Mouse (Mus musculus): ENCODE measurements around the gene Pfdn5.
A peak's percentile ranks its signal among the peaks of the same experiment; 100 is the strongest.

Pfdn5 gene

DNA sequence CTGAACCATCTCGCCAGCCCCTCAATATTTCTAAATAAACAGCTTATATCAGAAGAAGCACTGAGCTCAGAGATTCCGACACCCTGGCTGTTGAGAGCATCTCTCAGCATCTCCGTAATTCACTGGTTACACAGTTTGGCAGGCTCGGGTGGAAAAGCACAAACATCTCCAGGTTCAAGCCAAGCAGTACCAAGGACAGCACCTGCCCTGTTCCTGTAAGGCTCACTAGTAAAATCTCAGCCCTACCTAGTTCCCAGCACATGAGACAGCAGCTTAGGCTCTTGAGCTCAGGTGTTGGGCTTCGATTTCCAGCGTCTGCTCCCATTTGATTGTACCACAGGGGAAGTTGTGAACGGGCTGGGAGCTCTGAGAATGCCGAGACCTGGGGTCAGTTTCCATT is 9.3 kb downstream of the Pfdn5 start:
- no peak for DNase-seq (ENCODE audit: low read depth)

DNA sequence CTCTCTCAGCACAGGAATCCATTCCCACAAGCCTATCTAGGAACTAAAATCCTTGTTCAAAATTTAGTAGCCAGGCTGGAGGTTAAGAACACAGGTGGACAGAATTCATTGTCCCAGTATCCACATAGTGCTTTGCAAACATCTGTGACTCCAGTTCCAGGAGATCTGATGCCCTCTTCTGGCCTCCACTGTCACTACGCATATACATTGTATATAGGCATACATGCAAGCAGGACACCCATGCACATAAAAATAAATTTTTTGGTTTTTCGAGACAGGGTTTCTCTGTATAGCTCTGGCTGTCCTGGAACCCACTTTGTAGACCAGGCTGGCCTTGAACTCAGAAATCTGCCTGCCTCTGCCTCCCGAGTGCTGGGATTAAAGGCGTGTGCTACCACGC is 10.0 kb downstream of the Pfdn5 start:
- DNase-seq (ENCODE audit: low read depth) = peak; percentile 55

DNA sequence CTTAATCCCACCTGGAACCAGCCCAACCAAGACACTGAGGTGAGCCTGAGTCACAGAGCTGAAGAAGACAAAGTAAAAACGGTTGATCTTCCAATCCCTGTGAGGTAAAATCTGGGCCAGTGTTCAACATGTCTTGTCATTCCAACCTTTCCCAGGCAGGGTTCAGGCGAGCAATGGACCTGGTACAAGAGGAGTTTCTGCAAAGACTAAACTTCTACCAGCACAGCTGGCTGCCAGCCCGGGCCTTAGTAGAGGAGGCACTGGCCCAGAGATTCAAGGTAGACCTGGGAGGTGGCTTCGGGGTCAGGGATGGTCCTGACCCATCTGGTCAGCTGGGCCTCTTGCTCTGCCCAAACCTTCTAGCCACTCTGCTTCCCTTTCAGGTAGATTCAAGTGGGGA is 11.0 kb downstream of the Pfdn5 start:
- no peak for DNase-seq (ENCODE audit: low read depth)

DNA sequence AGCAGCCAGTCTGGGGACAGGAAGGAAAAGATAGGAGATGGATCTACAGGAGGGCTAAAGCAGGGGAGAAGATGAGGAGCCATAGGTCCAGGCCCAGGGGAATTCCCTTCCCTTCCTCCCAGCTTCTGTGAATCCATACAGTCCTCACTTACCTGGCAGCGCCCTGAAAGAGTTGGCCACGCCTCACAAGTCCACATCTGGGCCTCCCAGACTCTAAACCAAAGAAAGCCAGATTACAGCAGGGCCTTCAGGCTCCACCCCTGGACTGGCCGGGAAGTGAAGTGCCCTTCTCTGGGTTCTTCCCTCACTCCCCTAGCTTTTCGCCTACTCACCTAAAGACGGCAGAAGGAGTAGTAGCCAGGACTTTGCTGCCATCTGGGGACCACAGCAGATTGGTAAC is 13.7 kb downstream of the Pfdn5 start:
- no peak for DNase-seq (ENCODE audit: low read depth)

DNA sequence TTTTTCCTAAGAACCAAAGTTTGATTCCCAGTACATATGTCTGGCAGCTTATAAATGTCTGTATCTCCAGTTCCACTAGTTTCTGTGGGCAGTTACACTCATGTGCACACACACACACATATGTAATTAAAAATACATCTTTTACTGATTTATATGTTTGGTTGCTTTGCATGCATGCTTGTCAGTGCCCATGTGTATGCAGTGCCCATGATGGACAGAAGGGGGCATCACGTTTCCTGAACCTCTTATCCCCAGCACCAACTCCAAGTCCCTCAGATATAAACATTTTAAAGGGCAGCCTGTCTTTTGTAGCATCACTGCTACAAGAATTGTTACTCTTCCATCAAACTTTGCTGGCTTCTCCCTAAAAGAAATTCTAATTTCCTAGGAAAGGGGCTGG is 15.7 kb downstream of the Pfdn5 start:
- DNase-seq (ENCODE audit: low read depth) = peak; percentile 76

DNA sequence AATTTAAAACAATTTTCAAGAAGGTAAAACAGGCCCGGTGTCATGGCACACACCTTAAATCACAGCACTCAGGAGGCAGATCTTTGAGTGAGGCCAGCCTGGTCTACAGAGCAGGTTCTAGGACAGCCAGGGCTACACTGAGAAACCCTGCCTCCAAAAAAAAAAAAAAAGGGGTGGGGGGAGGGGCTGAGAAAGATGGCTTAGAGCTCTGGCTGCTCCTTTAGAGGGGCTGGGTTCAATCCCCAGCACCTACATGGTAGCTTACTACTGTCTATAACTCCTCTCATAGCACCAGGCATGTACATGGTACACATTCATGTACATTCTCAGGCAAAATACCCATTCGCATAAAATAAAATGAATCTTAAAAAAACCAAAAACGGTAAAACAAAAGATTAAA is 18.6 kb downstream of the Pfdn5 start:
- no peak for DNase-seq (ENCODE audit: low read depth)

DNA sequence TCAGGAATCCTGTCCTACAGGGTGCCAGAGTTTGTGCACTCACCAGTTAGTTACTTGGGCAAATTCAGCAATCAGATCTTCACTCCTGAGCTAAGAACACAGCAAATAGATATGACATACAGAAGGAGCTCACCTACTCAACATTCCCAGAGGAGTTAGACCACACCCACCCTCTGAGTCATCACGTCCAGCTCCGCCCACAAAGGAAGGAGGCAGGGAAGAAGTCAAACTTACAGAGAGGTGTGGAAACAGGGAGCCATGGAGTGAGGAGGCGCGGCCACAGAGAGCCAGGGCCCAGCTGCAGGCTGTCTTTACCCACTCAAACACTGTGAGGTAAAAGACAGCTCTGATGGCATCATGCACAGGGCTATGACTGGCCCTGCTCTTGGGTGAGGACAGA is 20.5 kb downstream of the Pfdn5 start:
- no peak for DNase-seq (ENCODE audit: low read depth)

DNA sequence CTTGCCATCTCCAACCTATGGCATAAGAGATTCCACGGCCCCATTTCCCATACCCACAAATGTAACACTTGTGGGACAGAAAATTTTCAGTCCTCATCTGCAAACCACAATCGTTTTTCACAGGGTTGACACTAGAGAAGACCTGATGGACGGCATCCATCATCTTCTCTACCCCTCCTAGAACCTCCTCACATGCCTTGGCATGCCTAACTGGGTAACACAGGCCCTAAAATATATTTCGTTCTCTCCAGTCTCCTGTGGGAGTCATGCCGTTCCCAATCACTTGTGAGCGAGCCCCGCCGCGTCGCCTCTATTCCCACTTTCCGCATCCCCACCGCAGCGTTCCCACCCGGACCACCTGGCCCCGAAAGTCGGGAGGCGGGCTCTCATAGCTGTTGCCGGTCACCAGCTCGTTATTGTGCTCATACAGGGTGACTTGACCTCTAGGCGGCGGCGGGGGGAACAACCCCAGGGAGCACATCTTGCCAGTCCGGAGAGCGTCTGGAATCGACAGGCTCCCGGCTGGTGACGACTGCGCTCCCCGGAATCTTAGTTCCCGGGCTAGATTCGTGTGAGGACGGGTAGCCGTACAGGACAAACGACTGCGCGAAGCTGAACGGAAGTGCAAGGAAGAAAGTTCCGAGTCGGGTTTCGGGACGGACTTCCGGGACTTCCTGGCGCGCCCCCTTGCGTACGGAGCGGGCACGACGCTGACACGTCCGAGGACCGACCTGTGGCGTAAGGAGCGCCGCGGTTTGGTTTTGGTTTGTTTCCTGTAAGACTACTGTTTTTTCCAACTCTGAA is 24.4 kb downstream of the Pfdn5 start, which contains the start of gene Aaas:
Gene Aaas (minus strand): TSS at position 634 of the 804 bp plus-strand sequence.
- DNase-seq (ENCODE audit: low read depth) = peak; percentile 97

DNA sequence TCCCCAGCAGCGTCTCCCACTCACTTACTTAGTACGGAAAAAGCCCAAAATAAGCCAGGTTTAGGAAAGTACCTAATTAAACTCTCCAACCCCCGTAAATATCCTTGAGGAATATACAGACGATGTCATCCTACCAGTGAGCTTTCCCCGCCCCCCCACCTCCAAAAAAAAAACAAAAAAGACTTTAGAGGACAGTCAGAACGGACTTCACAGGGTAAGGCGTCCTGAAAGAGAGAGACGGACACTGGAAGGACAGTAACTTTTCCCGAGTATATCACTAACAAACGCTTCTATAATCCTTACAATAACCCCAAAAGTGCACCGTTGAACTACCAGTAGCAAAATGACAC is 25.0 kb downstream of the Pfdn5 start:
- no peak for DNase-seq (ENCODE audit: low read depth)

DNA sequence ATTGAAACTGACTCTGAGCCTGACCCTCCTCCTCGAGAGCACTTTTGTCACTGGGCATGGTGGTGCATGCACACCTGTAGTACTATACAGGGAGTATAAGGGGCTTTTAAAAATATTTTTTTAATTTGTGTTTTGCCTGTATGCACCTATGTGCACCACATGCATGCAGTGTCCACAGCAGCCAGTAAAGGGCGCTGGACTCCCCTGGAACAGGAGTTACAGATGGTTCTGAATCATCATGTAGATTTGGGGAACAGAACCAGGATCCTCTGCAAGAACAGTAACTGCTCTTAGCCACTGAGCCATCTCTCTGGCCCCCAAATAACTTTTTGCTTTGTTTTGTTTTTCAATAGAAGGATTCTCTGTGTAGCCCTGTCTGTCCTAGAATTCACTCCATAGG is 26.3 kb downstream of the Pfdn5 start:
- DNase-seq (ENCODE audit: low read depth) = peak; percentile 43

DNA sequence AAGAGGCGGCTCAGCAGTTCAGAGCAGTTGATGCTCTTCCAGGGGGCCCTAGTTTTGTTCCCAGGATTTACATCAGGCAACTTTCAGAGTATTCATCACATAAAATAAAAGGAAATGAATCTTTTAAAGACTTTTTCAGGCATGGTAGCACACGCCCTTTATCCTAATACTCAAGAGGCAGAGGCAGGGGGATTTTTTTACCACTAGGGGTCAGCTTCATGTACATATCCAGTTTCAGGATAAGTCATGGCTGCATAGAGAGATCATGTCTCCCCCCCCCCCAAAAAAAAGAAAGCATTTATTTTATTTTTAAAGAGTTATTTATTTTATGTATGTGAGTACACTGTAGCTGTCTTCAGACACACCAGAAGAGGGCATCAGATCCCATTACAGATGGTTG is 28.1 kb downstream of the Pfdn5 start:
- peak; percentile 31 for DNase-seq (ENCODE audit: low read depth)

DNA sequence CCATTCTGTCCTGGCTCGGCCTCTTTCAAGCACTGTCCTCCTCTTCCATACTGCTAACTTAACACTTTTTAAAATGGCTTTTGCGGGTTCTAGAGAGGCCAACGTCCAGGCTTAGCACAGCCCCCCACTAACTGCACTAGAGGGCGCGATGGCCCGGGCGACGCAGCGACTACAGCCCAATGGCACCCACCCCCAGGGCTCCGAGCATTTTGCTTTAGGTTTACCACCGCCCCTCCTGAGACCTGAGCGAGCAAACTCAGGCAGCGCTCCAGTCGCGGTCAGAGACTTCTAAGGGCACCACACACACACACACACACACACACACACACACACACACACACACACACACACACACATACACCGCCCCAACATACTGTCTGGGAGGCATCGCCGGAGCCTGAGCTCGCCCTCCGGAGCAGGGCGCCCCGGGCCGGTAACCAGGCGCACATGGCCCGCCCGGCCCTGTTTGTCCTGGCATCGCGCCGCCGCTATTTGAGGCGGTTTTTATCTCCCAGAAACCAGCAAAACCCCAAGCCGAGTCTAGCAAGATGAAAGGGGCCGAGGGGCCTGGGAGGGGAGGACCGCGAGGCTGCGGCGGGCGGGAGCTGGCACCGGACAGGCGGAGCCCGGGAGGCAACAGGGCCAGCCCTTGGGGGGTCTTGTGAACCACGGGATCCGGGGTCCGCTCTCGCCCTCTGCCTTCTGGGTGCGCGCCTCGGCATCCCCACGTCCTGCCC is 29.4 kb downstream of the Pfdn5 start:
- peak; percentile 49 for DNase-seq (ENCODE audit: low read depth)

DNA sequence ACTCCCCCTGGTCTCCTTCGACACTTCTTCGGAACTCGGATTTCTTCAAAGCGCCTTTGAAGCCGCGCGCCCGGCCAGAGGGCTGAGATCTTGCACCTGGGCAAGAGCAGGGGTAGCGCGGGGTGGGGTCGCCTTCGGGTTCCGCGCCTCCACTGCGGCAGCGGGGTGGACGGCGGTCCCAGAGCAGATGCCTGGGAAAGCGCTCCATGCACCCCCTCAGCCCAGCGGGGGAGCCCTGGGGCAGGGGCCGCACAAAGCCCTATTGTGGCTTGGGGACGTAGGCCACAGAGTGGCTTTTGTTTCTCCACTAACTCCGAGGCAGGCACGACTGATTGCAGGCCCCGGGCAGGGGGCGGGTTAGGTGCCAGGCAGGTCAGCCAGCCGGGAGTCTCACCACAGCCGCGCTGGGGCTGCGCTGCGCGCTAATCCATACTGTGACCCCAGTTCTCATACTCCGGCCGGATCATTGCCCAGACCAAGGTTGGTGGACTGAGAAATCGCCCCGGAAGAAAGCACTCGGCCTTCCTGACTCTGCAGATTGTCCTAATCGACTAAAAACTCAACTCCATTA is 30.0 kb downstream of the Pfdn5 start:
- no peak for DNase-seq (ENCODE audit: low read depth)

DNA sequence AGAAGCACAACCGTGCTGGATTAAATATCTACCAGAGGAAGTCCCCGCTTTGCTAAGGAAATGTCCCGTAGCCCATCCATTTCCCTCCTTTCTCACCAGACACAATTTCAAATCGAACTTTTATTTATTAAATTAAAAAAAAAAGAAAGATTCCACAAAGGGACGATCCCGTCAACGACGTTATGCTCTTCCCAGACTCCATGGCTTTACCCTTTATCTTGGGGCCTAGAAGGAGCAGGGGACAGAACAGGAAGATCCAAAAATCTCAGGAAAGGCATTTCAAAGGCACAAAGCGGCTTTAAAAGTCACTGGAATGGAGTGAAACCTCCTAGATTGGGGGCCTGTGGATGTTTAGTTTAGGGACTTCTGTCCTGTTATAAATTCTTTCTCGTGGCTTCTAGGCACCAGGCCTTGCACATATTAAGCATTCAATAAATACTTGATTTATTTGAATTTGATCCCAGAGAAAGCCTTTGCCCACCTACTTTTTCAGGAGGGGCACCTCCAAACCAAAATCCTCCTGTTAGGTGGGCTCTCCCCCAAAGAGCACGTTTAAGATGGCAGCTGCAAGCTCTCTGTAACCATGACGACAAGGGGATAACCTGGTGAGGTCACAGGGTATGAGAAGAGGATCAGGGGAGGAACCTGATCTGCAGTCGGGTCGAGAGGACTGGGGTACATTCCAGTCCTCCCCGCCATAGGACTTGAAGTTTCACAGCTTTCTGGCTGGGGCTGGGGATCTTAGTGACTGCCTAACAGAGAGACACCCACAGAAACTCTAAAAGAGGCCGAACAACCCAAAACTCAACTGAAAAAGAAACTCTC is 30.8 kb downstream of the Pfdn5 start:
- no peak for DNase-seq (ENCODE audit: low read depth)

DNA sequence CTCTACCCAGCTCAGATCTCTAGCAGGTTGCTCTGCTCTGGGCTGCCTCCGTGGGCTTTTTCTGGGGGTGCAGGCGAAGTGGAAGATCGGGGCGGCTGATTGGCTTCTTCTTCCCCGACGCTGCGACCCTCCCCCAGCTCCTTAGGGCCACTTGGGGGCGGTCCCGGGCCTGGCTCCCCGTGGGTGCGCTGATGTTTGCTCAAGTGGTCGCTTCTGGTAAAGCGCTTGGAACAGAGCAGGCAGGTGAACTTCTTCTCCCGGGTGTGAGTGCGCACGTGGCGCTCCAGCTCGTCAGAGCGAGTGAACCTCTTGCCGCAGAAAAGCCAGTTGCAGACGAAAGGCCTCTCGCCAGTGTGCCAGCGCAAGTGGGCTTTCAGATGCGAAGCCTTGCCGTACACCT is 32.2 kb downstream of the Pfdn5 start:
- DNase-seq (ENCODE audit: low read depth) = peak; percentile 38

DNA sequence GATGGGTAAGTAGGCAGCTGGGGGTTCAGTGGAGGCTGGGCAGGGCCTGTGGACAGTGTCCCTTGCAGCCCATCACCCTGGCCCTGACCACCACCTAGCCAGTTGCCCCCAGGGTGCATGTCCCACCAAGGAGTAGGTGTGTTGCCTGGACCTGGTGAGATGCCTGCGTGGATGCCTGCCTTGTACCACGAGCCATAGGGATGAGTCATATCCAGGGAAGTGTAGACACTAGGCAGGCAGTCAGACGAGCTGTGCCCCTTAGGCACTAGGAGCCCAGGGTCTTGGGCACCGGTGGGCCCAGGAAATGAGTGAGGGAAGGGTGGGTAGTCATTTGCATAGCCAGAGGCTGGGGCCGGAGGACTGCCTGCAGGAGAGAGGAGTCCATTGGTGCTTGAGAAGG is 32.9 kb downstream of the Pfdn5 start:
- DNase-seq (ENCODE audit: low read depth) = no peak

DNA sequence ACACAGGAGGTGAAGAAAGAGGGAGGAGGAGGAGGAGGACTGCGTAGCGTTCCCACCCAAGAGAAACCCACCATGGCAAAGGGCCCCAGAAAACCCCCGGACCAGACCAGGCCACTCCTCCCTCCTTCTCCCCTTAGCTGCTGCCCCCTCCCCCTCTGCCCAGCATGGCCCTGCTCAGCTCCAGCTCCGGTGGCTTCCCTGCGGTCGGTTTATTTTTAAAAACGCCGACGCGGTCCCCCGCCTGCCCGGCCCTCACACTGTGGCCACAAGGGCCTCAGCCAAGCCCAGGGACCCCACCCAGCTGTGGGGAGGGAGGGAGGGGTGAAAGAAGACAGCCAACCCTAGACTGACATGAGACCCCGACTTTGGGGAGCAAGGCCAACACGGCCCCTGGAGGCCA is 36.7 kb downstream of the Pfdn5 start:
- DNase-seq (ENCODE audit: low read depth) = no peak

DNA sequence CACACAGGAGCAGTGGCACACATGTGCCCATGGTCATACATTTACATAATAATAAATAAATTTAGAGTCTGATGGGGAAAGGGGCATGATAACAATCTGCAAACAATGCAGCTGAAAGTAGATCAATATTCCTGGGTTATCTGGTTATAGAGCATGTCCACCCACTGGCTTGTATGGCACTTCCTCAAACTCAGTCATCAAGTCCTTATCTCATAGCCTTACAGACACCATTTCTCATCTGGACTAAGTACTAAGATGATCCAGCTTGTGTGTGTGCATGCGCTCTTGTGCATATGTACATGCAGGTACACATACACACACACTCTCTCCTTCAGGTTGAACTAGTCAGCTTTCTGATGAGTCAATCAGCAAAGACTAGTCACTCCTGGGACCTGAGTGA is 38.8 kb downstream of the Pfdn5 start:
- DNase-seq (ENCODE audit: low read depth) = no peak

DNA sequence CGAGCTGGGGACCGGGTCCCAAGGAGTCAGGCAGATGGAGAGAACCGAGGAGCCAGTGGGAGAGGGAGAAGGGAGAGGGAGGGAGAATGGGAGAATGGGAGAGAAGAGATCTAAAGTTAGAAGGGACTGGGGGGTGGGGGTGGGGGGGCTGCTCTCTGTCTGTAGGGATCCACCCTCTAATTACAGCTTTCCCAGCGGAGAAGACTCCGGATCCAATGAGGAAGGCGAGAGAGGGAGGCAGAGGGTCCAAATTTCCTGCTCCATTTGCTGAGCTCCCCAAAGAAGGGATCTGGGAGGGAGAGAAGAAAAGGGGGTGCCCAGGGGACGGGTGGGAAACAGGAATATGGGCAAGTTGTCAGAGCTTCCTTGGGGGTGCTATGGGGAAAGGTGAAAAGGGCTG is 40.3 kb downstream of the Pfdn5 start:
- no peak for DNase-seq (ENCODE audit: low read depth)

DNA sequence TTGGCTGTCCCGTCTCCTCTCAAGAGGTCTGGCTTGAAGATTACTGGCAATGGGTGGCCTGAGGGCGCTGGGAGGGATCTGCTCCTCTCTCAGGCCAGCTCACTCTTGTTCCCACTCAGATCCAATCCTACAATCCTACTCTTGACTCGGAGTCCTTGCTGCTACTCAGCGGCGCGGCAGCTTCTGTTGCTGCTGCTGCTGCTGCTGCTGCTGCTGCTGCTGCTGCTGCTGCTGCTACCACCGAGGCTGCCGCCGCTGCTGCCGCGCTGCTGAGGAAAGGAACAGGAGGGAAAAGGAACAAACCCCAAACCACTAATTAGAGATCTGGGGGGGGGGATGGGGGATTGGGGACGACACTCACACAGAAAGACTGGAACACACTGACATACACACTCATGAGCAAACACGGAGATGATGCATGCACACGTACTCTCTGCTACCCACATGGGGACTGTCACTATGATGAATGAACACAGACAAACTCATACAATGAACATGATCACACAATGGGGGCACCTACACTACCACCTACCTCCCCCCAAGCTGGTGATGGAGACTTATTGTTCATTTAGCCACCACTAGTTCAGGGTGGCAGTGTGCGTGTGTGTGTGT is 40.9 kb downstream of the Pfdn5 start, which contains the start of gene Sp7:
Gene Sp7 (minus strand): TSS at position 450 of the 612 bp plus-strand sequence.
- no peak for DNase-seq (ENCODE audit: low read depth)

DNA sequence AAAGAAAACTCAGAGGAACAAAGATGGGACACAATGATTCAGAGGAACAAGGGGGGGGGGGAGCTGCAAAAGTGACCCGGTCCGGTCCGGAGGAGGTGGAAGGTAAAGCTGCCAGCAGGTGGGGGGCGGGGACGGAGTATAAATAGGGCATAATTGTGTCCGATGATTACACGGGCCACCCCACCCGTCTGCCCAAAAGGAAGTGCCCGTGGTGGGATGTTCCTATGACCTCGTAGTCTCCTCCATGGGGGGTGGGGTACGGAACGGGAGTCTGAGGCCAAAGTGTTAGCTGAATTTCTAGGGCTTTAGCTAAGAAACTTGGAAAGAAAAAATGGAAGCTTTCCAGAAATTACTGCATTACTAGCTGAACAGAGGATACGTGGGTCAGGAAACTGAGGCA is 44.1 kb downstream of the Pfdn5 start:
- no peak for DNase-seq (ENCODE audit: low read depth)

DNA sequence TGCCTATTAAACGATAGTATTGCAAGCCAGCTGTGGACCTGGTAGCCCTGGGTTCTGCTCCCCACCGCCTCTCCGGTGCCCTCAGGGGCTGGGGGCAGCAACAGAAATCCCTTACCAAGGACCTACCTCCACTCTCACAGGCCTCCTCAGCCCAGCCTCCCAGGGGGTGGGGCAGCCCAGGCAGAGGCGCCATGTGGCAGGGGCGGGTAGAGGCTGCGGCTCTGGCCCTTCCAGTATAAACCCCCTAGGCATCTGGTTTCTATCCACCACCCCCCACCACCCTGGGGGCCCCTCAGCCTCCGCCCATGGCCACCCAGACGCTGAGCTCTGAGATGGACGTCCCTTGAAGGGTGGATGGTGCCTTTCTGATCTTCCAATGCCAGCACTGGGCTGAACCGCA is 44.8 kb downstream of the Pfdn5 start:
- no peak for DNase-seq (ENCODE audit: low read depth)
